Mouse (Mus musculus): ENCODE data around the gene Retreg1. TPM values are rescaled to one million over a fixed set of nuclear protein-coding genes. Genes with fewer than 3 reads are reported as not detected.

The Retreg1 gene
- polyA plus RNA-seq, 1 experiment from 2014 or later = 1.9 TPM

- Histone ChIP-seq H3K4me1 (0 out of 2 replicates have a peak, but pooled peaks cover 3% of the 10 kb centered on the region), H3K27me3 (ENCODE audit: low read depth, poor library complexity, severe bottlenecking) (no peaks in the 10 kb centered on the region), H3K27ac (no peak overlapping the region), H3K9me3 (replicated peaks) (no peaks in the 10 kb centered on the region), H3K36me3 (peaks cover 99% of the 10 kb centered on the region), H3K4me3 (no peak overlapping the region)
- WGBS = 92% methylated on average over 20 of the region's 20 CpGs
- no peak for DNase-seq (ENCODE audit: low spot score)
Observed at GRCm38 (mm10) chr15:25808677-25809460, 34.1 kb upstream of the Retreg1 start.

DNA sequence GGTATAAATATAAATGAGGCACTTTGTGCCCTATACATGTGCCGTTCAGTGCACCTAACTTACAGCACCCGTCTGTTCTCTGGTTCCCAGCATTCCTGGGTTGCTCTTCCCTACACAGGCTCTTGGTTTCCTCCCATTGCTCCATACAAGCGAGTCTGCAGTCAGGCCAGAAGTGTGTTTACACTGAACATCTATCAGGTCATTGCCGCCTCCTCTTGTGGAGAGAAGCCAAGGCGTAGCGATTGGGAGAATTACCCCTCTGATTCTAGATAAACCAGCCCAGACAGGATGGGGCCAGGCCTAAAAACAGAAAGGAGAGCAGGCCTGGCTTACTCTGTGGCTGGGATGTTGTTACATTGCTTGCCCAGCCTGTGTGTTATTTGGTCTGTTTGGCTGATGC, 33.3 kb upstream of the Retreg1 start:
- Histone ChIP-seq H3K4me3 (no peak overlapping the region), H3K9me3 (replicated peaks) (no peaks in the 10 kb centered on the region), H3K36me3 (peaks cover 99% of the 10 kb centered on the region), H3K27me3 (ENCODE audit: low read depth, poor library complexity, severe bottlenecking) (no peaks in the 10 kb centered on the region), H3K27ac (no peak overlapping the region), H3K4me1 (0 out of 2 replicates have a peak, but pooled peaks cover 3% of the 10 kb centered on the region)
- 87% methylated on average over 6 of the region's 6 CpGs for WGBS
- DNase-seq (ENCODE audit: low spot score) = no peak

DNA sequence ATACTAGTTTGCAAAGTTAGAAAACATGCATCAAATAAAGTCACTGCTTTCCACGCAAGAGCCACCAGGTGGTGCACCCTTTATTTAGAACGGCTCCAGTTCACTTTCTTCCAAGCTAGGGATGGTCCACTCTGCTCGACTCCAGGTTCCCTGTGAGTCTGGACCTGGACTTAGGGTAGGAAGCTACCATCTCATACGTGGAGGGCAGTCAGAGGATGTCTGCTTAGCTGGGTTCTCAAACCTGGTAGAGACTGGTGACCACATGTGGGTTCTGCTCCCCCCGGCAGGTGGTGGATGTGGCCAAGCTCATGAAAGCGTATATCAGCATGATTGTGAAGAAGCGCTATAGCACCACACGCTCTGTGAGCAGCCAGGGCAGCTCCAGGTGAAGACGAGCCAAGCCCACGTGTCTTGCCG, 31.1 kb upstream of the Retreg1 start:
- WGBS = 88% methylated on average over 11 of the region's 11 CpGs
- Histone ChIP-seq H3K36me3 (peaks cover 92% of the 10 kb centered on the region), H3K27me3 (ENCODE audit: low read depth, poor library complexity, severe bottlenecking) (no peaks in the 10 kb centered on the region), H3K4me1 (0 out of 2 replicates have a peak, but pooled peaks cover 3% of the 10 kb centered on the region), H3K9me3 (replicated peaks) (no peaks in the 10 kb centered on the region), H3K27ac (no peak overlapping the region), H3K4me3 (no peak overlapping the region)
- no peak for DNase-seq (ENCODE audit: low spot score)

- WGBS = 76% methylated on average over 12 of the region's 12 CpGs
- Histone ChIP-seq H3K36me3 (peaks cover 85% of the 10 kb centered on the region), H3K4me1 (0 out of 2 replicates have a peak, but pooled peaks cover 3% of the 10 kb centered on the region), H3K4me3 (no peak overlapping the region), H3K27ac (no peak overlapping the region), H3K27me3 (ENCODE audit: low read depth, poor library complexity, severe bottlenecking) (no peaks in the 10 kb centered on the region), H3K9me3 (replicated peaks) (no peaks in the 10 kb centered on the region)
- no peak for DNase-seq (ENCODE audit: low spot score)
Observed at GRCm38 (mm10) chr15:25812479-25812878, 30.5 kb upstream of the Retreg1 start.

DNA sequence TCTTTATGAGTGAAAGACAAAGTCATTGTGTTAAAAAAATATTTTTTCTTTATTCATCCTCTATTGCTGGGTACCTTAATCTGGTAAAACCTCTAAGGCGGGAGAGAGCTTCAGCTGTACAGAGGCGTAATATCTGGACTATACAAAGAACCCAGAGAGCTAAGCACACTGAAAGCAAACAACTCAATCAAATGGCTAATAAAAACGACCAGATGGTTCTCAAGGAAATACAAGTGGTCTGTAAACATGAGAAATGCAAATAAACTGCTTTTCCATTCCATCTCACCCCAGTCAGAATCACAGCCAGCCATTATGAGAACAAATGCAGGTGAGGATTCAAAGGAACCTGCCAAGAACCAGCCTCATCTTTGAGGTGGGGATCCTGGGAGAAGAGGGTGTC, 28.4 kb upstream of the Retreg1 start:
- Histone ChIP-seq H3K4me3 (no peak overlapping the region), H3K27me3 (ENCODE audit: low read depth, poor library complexity, severe bottlenecking) (no peaks in the 10 kb centered on the region), H3K27ac (no peak overlapping the region), H3K4me1 (0 out of 2 replicates have a peak, but pooled peaks cover 3% of the 10 kb centered on the region), H3K36me3 (peaks cover 67% of the 10 kb centered on the region), H3K9me3 (replicated peaks) (no peaks in the 10 kb centered on the region)
- DNase-seq (ENCODE audit: low spot score) = no peak
- 91% methylated on average over 3 of the region's 3 CpGs for WGBS

GRCm38 (mm10) chr15:25817191-25817590, 25.8 kb upstream of the Retreg1 start:
- peaks cover 41% of the 10 kb centered on the region for H3K36me3 ChIP-seq
- no peak for DNase-seq (ENCODE audit: low spot score)
- 0 out of 2 replicates have a peak, but pooled peaks cover 3% of the 10 kb centered on the region for H3K4me1 ChIP-seq
- no peak overlapping the region for H3K27ac ChIP-seq
- H3K9me3 ChIP-seq (replicated peaks) = no peaks in the 10 kb centered on the region
- H3K4me3 ChIP-seq = no peak overlapping the region
- no peaks in the 10 kb centered on the region for H3K27me3 ChIP-seq (ENCODE audit: low read depth, poor library complexity, severe bottlenecking)
- WGBS = 96% methylated on average over 2 of the region's 2 CpGs

GRCm38 (mm10) chr15:25821981-25822380, 21.0 kb upstream of the Retreg1 start:
- H3K36me3 ChIP-seq = 0 out of 2 replicates have a peak, but pooled peaks cover 2% of the 10 kb centered on the region
- no peaks in the 10 kb centered on the region for H3K27me3 ChIP-seq (ENCODE audit: low read depth, poor library complexity, severe bottlenecking)
- DNase-seq (ENCODE audit: low spot score) = no peak
- no peak overlapping the region for H3K4me3 ChIP-seq
- H3K4me1 ChIP-seq = no peaks in the 10 kb centered on the region
- H3K27ac ChIP-seq = no peak overlapping the region
- no peaks in the 10 kb centered on the region for H3K9me3 ChIP-seq (replicated peaks)

DNA sequence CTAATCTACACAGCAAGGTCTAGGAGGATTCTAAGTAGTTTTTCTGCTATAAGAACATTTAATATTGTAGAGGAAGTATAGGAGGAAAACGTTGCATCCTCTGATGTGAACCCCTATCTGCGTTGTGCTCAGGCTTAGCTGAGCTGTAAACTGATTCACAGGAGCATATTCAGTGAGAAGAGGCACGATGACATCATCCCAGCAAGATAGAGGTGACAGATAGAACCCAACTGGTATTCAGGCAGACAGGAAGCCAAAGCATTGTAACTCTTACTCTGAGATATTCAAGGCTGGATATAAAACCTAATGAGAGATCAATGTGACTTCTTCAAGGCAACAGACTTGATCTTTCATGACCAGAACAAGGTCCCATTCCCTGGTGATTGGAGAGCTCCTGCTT, 20.3 kb upstream of the Retreg1 start:
- Histone ChIP-seq H3K27ac (no peak overlapping the region), H3K27me3 (ENCODE audit: low read depth, poor library complexity, severe bottlenecking) (no peaks in the 10 kb centered on the region), H3K9me3 (replicated peaks) (no peaks in the 10 kb centered on the region), H3K4me1 (no peaks in the 10 kb centered on the region), H3K36me3 (0 out of 2 replicates have a peak, but pooled peaks cover 2% of the 10 kb centered on the region), H3K4me3 (no peak overlapping the region)
- WGBS = 56% methylated on average over 3 of the region's 3 CpGs
- no peak for DNase-seq (ENCODE audit: low spot score)

DNA sequence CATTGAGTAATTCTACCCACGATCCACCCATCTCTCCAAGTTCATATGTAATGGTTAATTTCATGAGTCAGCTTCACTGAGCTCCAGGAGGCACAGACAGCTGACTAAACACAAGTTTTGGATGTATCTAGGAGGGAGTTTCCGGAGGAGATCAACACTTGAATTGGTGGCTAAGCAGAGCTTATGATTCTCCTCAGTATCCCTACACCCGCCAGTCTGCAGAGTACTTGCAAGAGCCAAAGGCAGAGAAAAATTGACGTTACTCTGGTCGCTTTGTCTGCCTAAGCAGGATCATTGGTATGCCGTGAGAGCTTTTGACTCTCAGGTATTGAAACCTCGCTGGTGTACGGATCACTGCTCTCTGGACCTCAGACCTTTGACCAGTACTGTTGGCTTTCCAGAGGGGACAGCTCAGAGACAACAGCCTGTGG, 16.4 kb upstream of the Retreg1 start:
- no peak for DNase-seq (ENCODE audit: low spot score)
- H3K9me3 ChIP-seq (replicated peaks) = no peaks in the 10 kb centered on the region
- no peak overlapping the region for H3K27ac ChIP-seq
- H3K27me3 ChIP-seq (ENCODE audit: low read depth, poor library complexity, severe bottlenecking) = no peaks in the 10 kb centered on the region
- no peak overlapping the region for H3K4me3 ChIP-seq
- peaks cover 9% of the 10 kb centered on the region; the same call in 1 of the 2 replicates for H3K4me1 ChIP-seq
- 89% methylated on average over 8 of the region's 8 CpGs for whole genome bisulfite sequencing
- H3K36me3 ChIP-seq = no peaks in the 10 kb centered on the region

- H3K9me3 ChIP-seq (replicated peaks) = no peaks in the 10 kb centered on the region
- no peak overlapping the region for H3K4me3 ChIP-seq
- DNase-seq (ENCODE audit: low spot score) = no peak
- WGBS = 86% methylated on average over 10 of the region's 10 CpGs
- H3K36me3 ChIP-seq = no peaks in the 10 kb centered on the region
- peaks cover 9% of the 10 kb centered on the region; the same call in 1 of the 2 replicates for H3K4me1 ChIP-seq
- H3K27ac ChIP-seq = no peak overlapping the region
- H3K27me3 ChIP-seq (ENCODE audit: low read depth, poor library complexity, severe bottlenecking) = no peaks in the 10 kb centered on the region
Observed at GRCm38 (mm10) chr15:25828464-25828863, 14.5 kb upstream of the Retreg1 start.

DNA sequence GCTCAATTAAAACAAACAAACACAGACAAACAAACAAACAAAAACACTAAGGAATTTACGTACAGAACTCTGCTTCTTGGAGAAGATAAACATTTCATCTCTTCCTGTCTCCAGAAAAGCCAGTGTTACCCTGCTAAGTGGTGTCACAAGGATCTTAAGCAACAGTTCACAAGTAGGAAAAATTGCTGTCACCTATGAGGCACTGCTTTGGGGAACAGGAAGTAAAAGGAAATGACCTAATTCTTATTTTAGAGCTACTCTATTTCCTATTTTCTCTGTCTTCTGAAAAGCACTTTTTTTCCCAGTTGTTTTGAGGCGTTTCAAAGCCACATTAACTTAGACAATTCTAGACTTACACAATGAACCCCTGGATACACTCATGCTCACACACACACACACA, 12.6 kb upstream of the Retreg1 start:
- Histone ChIP-seq H3K4me3 (no peak overlapping the region), H3K27me3 (ENCODE audit: low read depth, poor library complexity, severe bottlenecking) (no peaks in the 10 kb centered on the region), H3K27ac (no peak overlapping the region), H3K9me3 (replicated peaks) (no peaks in the 10 kb centered on the region), H3K4me1 (peaks cover 9% of the 10 kb centered on the region; the same call in 1 of the 2 replicates), H3K36me3 (no peaks in the 10 kb centered on the region)
- DNase-seq (ENCODE audit: low spot score) = no peak
- 73% methylated on average over 2 of the region's 2 CpGs for WGBS

DNA sequence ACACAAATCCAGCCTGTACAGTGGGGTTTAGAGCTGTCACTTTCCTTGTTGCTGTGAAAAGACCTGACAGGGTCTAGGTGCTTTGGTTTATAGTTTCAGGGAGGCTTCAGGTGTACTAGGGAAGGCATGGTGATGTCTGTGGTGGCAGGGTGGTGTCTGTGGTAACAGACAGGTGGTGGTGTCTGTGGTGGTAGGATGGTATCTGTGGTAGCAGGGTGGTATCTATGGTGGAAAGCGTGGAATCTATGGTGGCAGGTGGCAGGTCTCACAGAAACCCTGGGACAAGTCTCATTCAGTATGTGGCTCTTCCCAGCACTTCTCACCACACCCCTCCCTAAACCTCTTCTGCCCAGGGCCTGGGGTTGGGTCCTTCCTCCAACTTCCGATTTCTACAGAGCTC, 8.7 kb upstream of the Retreg1 start:
- H3K9me3 ChIP-seq (replicated peaks) = no peaks in the 10 kb centered on the region
- H3K27me3 ChIP-seq (ENCODE audit: low read depth, poor library complexity, severe bottlenecking) = no peaks in the 10 kb centered on the region
- H3K4me3 ChIP-seq = no peak overlapping the region
- WGBS = 89% methylated on average over 2 of the region's 2 CpGs
- DNase-seq (ENCODE audit: low spot score) = no peak
- H3K36me3 ChIP-seq = no peaks in the 10 kb centered on the region
- H3K4me1 ChIP-seq = peaks cover 9% of the 10 kb centered on the region; the same call in 1 of the 2 replicates
- H3K27ac ChIP-seq = no peak overlapping the region

- WGBS = 89% methylated on average over 17 of the region's 17 CpGs
Observed at GRCm38 (mm10) chr15:25834920-25835674, 7.9 kb upstream of the Retreg1 start.

More at GRCm38 (mm10) chr15:25834920-25835674, 7.9 kb upstream of the Retreg1 start:
- Histone ChIP-seq H3K27ac (no peak overlapping the region), H3K4me1 (peaks cover 7% of the 10 kb centered on the region; the same call in 1 of the 2 replicates), H3K36me3 (no peaks in the 10 kb centered on the region), H3K4me3 (no peak overlapping the region), H3K27me3 (ENCODE audit: low read depth, poor library complexity, severe bottlenecking) (no peaks in the 10 kb centered on the region), H3K9me3 (replicated peaks) (no peaks in the 10 kb centered on the region)
- no peak for DNase-seq (ENCODE audit: low spot score)

All from limb, embryonic 10.5 days (tissue).